Mouse (Mus musculus) megakaryocyte progenitor cell, adult 5-6 weeks (primary cell): ENCODE data around the gene Obsl1. TPM values are rescaled to one million over a fixed set of nuclear protein-coding genes. Genes with fewer than 3 reads are reported as not detected.

ENCODE experiments used
- ATAC-seq: replicated peaks from 2 replicates; pipeline ENCODE4 v1.8.0; 2016; ENCODE audit warnings: mild to moderate bottlenecking, moderate TSS enrichment, inconsistent platforms; ENCODE audit not compliant: poor library complexity
- total RNA-seq, 2 experiments: library from RNA; stranded (forward) in 1 of 2; stranded (reverse) in 1 of 2; fragments of 157-497, 149-512 nt in 1 of 2; fragments of 200-1000 nt in 1 of 2; gene quantifications; 2 replicates each; pipeline versions ENCODE4 v1.2.3 to v1.2.4; 2015 to 2017

Obsl1 gene
- total RNA-seq, 2 experiments from 2014 or later, result 1.0 TPM; not detected in 1

DNA sequence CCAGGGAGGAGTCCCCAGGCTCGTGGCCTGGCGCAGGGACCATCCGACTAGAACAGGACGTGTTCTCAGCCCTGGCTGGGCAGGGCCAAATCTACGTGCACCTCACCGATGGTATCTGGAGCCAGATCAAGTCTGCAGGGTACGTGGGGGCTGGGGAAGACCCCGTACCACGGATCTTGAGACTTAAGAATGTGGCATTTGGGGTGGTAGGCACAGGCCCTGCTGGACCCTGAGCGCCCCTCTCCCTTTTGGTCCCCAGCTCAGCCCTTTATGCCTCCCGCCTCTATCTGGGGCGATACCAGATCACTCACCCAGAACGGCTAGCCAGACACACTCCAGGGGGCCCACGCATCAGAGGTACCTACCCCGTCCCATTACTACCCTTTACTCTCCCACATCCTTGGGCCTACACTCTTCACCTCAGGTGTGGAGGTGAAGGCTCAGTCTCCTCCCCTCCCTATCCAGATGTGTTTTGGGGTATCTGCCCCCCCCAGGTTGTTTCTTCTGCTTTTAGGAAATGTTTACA is 64.7 kb downstream of the Obsl1 start:
- ATAC-seq, result no peak

DNA sequence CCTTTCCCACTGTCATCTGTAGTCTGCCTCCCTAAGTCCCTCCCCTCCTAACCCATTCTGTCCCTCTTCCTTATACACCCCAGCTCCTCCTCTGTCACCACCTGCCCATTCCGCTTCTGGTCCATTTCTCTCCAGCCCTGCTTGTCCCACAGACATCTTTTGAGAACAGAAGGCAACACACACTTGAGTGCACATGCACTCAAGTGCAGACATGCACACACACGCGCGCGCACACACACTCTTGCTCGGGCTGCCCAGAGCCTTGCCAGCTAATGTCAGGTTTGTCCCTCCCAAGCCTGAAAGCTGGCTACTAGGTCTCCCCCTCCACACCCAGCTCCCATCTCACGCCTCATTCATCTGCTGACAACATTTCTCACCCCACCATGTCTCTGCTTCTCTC is 65.6 kb downstream of the Obsl1 start:
- ATAC-seq, result no peak

DNA sequence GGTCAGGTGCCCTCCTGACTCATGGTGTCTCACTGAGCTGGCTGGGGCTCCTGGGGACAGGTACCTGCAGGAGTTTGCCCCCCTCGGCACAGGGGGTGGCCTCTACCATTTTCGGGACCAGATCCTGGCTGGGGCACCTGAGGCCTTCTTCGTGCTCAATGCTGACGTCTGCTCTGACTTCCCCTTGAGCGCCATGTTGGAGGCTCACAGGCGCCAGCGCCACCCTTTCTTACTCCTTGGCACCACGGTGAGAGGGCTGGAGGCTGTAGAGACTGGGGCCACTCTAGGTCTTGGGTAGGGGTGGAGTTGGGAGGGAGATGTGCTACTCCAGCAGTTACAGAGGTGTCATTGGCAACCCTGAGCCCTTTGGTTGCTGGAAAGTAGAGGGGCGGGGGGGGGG is 67.5 kb downstream of the Obsl1 start:
- no peak for ATAC-seq

DNA sequence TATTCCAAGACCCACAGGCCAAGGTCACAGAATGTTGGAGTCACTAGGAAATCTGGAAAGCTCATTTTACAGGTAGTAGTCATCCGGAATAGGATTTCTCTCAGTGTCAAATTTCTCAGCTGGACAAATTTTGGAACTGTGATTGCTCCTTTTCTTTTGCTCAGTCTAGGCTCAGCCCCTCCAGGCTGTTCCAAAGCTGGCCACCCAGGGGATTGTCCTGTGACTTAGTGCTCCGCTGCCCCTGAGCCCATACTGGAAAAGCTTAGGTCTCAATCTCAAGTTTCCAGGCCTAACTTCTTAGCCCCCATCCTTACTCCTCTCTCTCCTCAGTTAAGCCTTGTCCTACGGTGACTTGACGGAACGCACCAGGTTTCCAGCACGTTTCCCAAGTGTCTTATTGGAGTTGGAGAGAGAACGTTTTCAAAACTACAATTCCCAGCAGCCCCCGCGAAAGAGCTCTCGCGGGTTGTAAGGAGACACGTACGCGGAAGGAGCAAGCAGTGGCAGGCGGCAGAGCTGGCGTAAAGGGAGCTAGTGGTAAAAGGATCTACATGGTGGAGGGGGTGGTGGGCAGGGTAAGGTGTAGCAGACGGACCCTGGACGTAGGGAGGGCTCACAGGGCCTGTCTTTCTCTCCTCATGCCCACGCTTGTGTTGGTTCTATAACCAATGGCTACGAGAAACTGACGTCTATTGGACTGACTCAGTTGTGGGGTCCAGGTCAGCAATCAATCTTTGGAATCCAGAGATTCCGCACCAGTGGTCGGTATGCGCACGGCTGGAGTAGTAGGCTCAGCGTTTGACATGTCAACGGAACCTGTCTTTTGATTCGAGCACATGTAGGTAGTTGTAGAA is 70.5 kb downstream of the Obsl1 start, which contains the start of gene Gmppa:
Gene Gmppa, plus strand, starts transcription at position 456 of the 854 bp plus-strand sequence.
- ATAC-seq, result peak; percentile 98

Other genes starting within 250 kb of the Obsl1 start
- 0.12 and 0.15 TPM in 2 replicates for gene Ptprn, start 241.9 kb downstream of the Obsl1 start, total RNA-seq (2015)
- 0.10 TPM in 1 of 2 replicates, not detected in the other for gene Ptprn, start 241.9 kb downstream of the Obsl1 start, total RNA-seq (2017)
- gene Resp18, start 228.0 kb downstream of the Obsl1 start, total RNA-seq (2015), result not detected in 2 replicates
- not detected in 2 replicates for gene Resp18, start 228.0 kb downstream of the Obsl1 start, total RNA-seq (2017)
- 31.3 and 39.7 TPM in 2 replicates for gene Dnpep, start 188.5 kb downstream of the Obsl1 start, total RNA-seq (2015)
- 36.4 and 41.7 TPM in 2 replicates for gene Dnpep, start 188.5 kb downstream of the Obsl1 start, total RNA-seq (2017)
- not detected in 2 replicates for gene Des, start 146.1 kb downstream of the Obsl1 start, total RNA-seq (2015)
- gene Des, start 146.1 kb downstream of the Obsl1 start, total RNA-seq (2017), result not detected in 2 replicates
- gene Speg, start 131.2 kb downstream of the Obsl1 start, total RNA-seq (2015), result not detected in 2 replicates
- gene Speg, start 131.2 kb downstream of the Obsl1 start, total RNA-seq (2017), result not detected in 2 replicates
- gene Gmppa, start 70.5 kb downstream of the Obsl1 start, total RNA-seq (2015), result 65.8 and 74.1 TPM in 2 replicates
- gene Gmppa, start 70.5 kb downstream of the Obsl1 start, total RNA-seq (2017), result 87.0 and 98.6 TPM in 2 replicates
- gene Asic4, start 56.0 kb downstream of the Obsl1 start, total RNA-seq (2015), result not detected in 2 replicates
- gene Asic4, start 56.0 kb downstream of the Obsl1 start, total RNA-seq (2017), result not detected in 2 replicates
- 0.27 and 0.83 TPM in 2 replicates for gene Chpf, start 27.1 kb downstream of the Obsl1 start, total RNA-seq (2015)
- gene Chpf, start 27.1 kb downstream of the Obsl1 start, total RNA-seq (2017), result 0.57 and 2.0 TPM in 2 replicates
- not detected in 2 replicates for gene Tmem198, start 26.9 kb downstream of the Obsl1 start, total RNA-seq (2015)
- gene Tmem198, start 26.9 kb downstream of the Obsl1 start, total RNA-seq (2017), result 2.9 TPM in 1 of 2 replicates, not detected in the other
- not detected in 2 replicates for gene Inha, start 625 bp upstream of the Obsl1 start, total RNA-seq (2015)
- not detected in 2 replicates for gene Inha, start 625 bp upstream of the Obsl1 start, total RNA-seq (2017)
- gene Stk11ip, start 15.1 kb upstream of the Obsl1 start, total RNA-seq (2015), result 7.9 and 9.6 TPM in 2 replicates
- gene Stk11ip, start 15.1 kb upstream of the Obsl1 start, total RNA-seq (2017), result 11.3 and 24.0 TPM in 2 replicates
- gene Slc4a3, start 39.8 kb upstream of the Obsl1 start, total RNA-seq (2015), result 0.05 TPM in 1 of 2 replicates, not detected in the other
- gene Slc4a3, start 39.8 kb upstream of the Obsl1 start, total RNA-seq (2017), result 0.03 and 0.04 TPM in 2 replicates